Mouse (Mus musculus) layer of hippocampus, adult 9-11 months (tissue): ENCODE results near the gene Slc25a22.
"Not testable (repeated sequence)": the region's sequence is repeated elsewhere in the genome, so short reads cannot be mapped to it uniquely, and the experiment has no call there.

Experiments
- DNase-seq: peaks from one replicate; pipeline ENCODE4 v3.0.0; 2022

Gene Slc25a22

DNA sequence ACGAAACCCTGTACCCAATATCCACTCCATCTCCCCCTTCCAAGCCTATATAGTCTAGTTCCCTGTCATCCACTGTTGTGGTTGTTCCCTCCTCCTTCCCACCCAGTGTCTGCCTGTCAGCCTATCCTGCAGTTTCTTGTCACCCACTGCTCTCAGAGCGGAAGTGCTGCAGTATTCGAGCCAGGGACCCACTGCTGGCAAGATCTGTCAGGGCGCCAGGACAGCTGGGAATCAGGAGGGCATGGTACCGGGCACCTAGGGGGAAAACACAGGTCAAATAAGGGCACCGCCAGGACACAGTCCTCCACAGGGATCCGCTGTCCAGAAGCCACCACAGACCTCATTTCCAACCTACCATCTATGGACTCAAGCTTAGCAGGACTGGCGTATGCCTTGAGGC is 27.1 kb downstream of the Slc25a22 start:
- DNase-seq: no peak

GRCm38 (mm10) chr7:141408833-141409232 is 28.9 kb downstream of the Slc25a22 start:
- peak; percentile 79 for DNase-seq

DNA sequence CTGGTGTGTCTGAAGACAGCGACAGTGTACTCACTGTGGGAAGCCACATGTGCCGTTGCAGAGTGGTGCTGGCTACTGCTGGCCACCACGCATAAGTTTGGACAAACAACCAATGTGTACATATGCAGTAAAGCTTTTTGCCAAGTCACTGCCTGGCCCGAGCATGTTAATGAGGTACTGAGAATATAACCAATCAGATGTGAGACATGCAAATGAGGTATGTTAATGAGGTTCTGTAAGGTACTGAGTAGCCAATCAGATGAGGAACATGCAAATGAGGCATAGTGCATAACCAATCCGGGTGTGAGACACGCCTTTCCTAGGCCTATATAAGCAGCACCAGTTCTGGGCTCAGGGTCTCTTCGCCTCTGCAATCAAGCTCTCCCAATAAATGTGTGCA is 30.0 kb downstream of the Slc25a22 start:
- not testable (repeated sequence) for DNase-seq

GRCm38 (mm10) chr7:141405466-141405865 is 32.2 kb downstream of the Slc25a22 start:
- DNase-seq: no peak

GRCm38 (mm10) chr7:141403305-141403704 is 34.4 kb downstream of the Slc25a22 start:
- DNase-seq: peak; percentile 44

GRCm38 (mm10) chr7:141395348-141395747 is 42.3 kb downstream of the Slc25a22 start:
- no peak for DNase-seq

- DNase-seq: peak; percentile 53
Measured at GRCm38 (mm10) chr7:141394771-141395170, 42.9 kb downstream of the Slc25a22 start.

GRCm38 (mm10) chr7:141394158-141394557 is 43.5 kb downstream of the Slc25a22 start:
- DNase-seq: no peak

DNA sequence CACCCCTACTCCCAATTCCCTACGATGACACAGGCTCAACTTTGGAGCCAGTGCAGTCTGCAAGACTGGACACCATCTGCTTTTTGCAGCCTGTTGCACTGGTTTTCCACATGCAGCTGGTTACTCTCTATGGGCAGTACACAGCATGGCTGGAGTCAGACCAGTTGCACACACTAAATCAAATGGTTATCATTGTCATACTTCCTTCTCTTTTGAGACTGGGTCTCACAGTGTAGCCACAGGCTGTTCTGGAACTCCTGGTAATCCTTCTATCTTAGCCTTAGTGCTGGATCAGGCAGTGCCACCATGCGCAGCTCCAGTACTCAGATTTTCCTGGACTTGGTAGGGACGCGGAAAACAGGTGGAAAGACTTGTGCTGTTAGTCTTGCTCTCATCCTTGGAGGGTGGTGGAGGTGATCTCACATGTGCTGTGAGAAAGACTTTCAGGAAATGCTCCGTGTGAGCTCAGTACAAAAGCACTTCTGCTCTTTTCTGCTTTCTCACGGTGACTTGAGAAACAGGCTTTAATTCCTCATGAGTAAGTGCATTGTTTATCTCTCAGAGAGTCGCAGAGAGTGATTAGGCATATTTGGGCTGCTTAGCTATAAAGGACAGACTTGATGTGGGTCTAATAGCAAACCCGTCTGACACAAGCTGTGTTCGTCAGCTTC is 45.0 kb downstream of the Slc25a22 start:
- DNase-seq: no peak

DNA sequence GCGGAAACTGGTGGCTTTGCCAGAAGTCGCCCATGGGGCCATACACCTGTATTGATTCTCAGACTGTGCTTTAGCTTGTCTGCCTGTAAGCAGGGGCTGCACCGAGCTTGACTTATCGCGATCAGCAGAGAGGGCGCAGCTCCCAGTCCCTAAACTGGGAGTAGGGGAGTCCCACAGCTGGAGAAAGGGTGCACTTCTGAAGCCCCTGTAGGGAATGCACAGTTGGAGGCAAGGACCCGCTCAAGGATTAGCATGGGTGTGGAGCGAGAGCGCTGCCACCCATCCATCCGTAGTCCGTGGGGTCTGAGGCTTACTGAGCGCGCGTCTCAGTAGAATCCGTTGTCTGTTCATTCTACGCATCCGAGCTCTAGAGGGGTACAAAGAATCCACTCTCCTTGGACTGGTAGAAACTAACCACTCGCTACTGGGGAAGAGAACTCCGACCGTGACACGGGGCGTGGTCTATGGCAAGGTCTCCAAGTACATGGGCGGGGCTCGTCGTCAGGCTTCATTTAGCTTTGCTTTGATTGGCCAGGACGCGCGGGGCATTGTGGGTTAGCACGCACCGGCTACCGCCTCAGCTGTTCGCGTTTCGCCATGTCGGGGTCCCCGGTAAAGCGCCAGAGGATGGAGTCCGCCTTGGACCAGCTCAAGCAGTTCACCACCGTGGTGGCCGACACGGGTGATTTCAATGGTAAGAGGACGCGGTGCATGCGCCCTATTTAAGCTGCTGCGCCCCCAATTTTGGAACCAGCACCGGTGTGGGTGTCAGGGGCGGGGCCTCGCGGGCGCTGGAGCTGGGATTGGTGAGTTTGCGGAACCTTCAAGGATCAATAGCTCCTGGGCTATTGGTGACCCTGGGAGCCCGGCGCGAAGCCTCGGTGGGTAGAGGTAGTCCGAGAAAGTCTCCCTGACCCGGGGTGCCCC is 45.8 kb downstream of the Slc25a22 start, which contains the start of gene Taldo1:
Gene Taldo1, plus strand, starts transcription at position 575 of the 927 bp plus-strand sequence.
- DNase-seq: peak; percentile 96

DNA sequence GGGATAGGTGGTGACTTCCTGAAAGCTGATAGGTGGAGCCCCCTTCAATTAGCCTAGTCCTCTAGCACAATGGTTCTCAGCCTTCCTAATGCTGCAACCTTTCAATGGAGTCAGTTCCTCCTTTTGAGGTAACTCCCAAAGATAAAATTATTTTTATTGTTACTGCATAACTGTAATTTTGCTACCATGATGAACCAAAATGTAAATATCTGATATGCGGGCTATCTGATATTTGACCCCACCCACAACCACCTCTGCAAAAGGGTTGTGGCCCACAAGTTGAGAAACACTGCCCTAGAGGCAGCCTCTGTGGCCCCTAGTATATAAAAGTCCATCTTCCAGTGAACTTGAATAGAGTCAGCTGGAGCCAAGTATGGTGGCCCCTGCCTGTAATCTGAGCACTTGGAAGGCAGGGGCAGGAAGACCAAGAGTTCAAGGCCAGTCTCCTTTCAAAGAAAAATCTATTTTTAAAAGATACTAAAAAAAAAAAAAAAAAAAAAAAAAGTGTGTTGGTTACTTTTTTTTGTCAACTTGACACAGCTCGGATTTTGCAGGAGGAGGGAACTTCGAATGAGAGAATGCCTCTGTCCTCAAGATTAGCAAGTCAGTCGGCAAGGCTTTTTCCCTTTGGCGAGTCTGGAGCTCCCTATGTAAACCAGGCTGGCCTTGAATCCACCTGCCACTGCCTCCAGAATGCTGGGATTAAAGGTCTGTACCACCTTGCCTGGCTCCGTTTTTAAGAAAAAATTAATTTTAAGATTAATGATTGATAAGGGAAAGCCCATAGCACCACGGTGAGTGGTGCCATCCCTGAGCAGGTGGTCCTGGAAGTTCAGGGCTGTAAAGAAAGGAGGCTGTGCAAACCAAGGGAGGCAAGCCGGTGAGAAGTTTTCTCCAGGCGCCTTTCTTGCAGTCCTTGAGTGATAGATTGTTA is 47.1 kb downstream of the Slc25a22 start:
- no peak for DNase-seq

- DNase-seq: no peak
Measured at GRCm38 (mm10) chr7:141388487-141389109, 49.1 kb downstream of the Slc25a22 start.

DNA sequence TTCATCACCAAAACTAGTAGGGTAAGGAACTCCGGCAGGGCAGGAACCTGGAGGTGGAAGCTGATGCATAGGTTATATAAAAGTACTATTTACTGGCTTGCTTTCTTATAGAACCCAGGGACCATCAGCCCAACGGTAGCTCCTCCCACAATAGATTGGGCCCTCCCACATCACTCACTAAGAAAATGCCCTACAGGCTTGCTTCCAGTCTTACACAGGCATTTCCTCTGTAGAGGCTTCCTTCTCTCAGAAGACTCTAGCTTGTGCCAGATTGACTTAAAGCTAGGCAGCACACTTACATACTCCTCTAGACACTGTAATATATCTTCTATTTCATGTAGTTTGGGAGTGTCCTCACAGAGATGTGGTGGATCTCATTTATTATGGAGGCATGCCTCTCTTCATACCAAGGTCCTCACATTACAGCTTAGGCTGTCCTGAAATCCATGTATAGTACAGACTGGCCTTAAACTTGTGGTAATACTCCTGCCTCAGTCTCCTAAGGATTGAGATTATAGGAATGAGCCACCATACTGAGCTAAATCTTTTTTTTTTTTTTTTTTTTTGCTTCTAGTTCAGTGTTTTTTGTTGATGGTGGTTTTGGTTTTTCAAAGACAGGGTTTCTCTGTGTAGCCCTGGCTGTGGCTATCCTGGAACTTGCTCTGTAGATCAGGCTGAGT is 49.7 kb downstream of the Slc25a22 start:
- no peak for DNase-seq

DNA sequence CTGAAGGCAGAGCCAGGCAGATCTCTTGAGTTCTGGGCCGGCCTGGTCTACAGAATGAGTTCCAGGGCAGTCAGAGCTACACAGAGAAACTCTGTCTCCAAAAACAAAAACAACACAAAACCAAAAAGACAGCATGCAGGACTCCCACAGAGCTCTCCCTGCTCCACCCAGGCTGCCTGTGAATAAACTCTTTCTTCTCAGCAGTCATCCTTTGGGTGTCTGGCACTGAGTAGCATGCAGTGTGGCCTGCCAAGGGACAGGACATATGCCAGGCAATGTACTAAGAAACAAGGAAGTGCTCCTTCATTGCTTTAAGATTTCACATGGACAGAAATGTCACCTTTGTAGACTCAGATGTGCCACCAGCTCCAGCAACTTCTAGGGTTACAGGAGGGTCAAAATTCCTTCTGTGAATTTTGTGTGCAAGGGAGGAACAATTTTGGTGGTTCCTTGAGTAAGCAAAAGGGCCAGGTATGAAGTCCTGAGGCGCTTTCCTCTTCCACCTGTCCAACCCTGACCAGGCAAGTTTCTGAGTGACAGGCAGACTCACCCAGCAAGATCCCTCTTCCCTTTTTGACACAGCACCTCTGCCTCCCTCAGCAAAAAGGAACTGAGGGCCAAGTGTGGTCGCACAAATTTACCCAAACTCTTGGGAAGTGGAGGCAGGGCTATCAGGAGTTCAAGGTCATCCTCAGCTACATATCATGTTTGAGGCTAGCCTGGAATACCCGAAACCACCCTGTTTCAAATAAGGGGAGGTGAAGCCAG is 56.4 kb downstream of the Slc25a22 start:
- DNase-seq: peak; percentile 56
